Mouse (Mus musculus): ENCODE measurements around the gene Vti1a.

Vti1a gene

DNA sequence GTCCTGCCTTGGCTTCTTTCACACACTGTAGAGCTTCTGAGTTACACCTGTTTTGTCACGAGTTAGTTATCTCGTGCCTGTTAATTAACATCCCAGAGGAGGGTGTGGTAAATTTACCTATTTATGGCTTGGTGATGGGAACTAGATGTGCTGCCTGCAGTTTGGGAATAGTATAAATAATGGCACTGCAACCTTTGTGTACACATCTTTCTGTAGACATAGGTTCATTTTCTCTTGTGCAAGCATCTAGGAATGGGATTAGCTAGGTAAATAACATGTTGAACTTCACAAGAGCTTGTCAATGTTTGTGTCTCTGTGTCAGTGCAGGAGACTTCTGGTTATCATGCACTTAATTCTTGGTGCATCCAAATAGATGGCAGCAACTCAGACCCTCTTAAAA, 204.1 kb downstream of the Vti1a start:
- no peak for DNase-seq (ENCODE audit: extremely low read depth, low read depth)

DNA sequence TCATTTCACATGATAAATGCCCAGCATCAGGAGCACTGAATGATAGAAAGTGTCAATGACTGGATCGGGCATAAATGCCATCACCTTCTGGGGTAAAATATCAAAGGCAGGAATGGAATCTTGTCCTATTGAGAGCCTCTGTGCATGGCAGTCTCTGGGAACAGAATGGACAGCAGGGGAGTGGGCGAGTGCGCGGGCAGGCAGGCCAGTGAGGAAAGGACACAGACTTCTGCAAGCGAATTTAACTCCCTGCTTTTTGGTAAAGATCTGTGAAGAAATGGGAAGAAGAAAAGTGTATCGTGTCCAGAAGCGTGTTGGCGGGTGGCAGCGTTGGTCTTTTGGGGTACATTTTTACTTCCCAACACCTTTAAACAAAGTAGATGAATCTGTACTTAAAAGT, 207.2 kb downstream of the Vti1a start:
- DNase-seq (ENCODE audit: extremely low read depth, low read depth), result no peak

DNA sequence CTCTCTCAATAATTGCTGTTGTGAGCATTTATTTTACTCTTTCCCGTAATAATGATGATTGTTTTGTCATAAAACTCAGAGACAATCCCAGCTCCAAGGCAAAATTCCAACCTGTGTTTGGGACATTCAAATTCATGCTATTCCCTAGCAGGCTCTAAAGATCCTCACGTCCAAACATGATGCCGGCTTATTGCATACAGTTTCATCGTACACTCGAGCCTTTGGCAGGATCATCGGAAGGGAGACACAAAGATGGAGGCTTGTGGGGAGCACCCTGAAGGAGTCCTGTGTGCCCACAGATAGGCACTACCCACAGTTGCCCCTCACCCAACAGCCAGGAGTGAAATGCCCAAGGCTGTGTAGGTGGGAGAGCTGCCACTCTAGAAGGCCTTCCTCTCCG, 208.3 kb downstream of the Vti1a start:
- DNase-seq (ENCODE audit: extremely low read depth, low read depth), result no peak

DNA sequence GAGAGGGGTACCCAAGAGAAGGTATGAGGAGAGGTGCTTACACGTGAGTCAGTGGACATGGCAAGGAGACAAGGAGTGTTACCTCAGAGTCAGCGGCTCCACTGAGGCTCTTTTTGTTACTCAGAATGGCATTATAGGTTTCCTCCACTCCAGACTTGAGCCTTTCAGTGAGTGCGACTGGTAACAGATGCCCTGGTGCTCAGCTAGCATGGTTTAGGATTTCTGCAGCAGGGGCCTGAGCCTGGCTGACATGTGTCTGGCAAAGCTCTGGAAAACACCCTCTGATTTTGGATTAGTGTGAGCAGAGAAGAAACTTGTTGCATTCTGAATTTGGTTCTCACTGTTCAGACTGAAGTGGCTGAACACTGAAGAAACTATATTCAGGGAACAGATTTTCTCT, 209.0 kb downstream of the Vti1a start:
- no peak for DNase-seq (ENCODE audit: extremely low read depth, low read depth)

DNA sequence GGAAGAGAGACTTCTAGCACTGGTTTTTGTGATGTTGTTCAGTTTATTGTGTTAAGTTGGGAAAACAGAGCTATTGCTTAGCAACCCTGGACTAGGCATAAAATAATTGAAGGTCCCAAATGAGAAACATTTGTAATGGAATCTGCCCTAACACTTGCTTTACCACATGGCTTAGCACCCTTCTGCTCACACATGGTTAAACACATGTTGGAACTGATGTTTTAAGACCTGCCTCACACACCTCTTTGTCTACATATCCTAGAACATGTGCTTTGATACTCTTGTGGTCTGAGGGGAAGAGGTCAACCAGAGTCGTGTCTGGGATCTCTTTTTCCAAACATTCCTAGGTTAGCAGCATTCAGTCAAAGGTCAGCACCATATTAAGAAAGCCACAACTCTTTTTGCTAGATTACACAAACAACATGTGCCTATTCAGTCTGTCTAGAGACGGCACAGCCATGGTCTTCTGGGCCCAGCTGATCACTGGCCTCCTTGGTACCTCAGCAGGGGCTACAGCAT, 210.7 kb downstream of the Vti1a start:
- no peak for DNase-seq (ENCODE audit: extremely low read depth, low read depth)

DNA sequence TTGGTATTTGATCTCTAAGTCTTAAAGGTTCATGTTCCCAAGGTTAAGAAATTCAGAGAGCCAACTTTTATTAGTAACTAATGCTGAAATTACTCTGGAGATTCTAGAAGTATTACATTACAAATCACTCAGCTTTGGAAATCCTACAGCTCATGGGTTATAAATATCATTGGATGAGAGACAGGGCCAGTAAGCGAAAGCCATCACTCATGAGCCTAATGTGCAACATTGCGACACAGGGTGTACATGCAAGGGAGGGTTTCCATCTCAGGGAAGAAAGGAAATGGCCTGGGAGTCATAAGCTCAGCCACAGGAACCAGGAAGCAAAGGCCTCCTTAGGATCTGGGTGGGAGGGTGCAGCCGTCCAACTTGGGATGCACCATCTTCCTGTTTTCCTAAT, 213.9 kb downstream of the Vti1a start:
- no peak for DNase-seq (ENCODE audit: extremely low read depth, low read depth)

DNA sequence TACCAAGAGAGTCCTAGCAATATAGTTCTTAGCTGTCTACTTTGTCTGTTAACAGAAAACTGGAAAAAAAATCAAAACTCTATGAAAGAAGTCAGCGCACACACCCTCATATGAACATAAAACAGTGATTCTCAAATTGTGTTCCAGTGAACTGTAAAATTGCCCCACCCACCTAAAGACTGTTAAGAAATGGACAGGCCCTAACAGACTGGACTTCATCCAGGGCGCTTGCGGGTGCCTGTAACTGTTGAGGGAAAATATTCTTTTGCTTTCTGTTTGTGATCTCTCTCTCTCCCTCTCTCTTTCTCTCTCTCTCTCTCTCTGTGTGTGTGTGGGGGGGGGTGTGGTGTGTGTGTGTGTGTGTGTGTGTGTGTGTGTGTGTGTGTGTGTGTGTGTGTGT, 216.6 kb downstream of the Vti1a start:
- DNase-seq (ENCODE audit: extremely low read depth, low read depth), result no peak

DNA sequence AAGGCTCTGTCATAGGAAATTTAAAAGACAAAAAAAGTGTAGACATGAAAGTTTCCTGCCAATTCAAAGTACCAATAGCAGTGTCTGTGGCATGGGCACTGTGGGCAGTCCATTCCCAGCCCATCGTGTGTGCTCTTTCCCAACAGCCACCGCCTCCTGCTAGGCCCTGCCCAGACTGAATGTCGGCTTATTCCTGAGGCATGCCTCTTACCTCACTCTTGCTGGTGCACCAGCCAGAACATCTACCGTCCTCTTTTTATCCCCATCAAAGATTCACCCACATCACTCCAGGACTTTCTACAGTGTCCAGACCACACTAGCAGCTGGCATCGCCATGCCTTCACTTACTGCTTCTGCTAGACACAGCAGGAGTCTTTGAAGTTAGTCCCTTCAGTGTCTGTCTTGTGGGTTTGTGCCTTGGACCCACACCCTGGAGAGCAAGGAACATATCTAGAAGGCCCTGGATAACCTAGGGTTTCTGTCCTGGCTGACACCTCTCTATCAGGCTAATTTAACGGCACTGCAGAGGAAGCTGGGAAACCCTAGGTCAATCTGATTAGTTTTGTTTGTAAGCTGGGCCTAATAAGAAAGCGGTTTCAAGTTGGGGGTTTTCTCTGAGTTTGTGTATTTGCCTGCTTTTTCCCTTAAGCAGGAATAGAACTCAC, 220.3 kb downstream of the Vti1a start:
- no peak for DNase-seq (ENCODE audit: extremely low read depth, low read depth)

DNA sequence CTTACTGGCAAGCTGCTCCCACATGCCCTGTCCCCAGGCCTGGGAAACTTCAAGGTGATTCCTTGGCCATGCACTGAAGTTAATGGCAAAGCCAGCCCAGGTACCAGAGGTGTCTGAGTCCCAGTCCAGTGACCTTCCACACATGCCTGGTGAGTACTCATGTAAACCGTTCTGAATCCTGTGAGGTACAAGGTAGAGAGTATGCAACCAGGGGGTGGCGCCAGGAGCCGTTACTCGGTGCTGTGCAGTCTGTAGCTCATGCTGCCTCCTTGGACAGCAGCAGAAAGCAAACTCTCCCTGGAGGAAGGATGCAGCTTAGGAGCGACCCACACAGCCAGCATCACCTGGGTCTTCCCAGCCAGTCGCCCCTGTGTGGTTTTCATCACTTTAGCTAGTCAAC, 221.6 kb downstream of the Vti1a start:
- DNase-seq (ENCODE audit: extremely low read depth, low read depth), result no peak

DNA sequence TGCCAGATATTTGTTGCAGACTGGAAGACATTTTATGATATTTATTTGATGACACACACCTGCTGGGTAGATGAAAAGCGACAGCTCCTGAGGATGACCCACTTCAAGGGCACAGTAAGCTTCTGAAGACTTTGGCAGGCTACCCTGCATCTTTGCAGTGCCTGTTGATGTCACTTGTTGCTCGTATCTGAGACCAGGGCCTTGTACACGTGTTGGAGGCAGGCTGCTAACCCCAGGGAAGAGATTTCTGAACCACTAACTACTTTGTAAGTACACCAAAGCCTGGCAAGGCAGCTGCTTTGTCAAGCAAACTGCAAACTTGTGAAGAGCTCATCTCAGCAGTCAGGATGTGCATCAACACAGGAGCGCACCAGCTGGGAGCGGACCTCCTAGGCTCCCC, 225.5 kb downstream of the Vti1a start:
- DNase-seq (ENCODE audit: extremely low read depth, low read depth), result no peak

DNA sequence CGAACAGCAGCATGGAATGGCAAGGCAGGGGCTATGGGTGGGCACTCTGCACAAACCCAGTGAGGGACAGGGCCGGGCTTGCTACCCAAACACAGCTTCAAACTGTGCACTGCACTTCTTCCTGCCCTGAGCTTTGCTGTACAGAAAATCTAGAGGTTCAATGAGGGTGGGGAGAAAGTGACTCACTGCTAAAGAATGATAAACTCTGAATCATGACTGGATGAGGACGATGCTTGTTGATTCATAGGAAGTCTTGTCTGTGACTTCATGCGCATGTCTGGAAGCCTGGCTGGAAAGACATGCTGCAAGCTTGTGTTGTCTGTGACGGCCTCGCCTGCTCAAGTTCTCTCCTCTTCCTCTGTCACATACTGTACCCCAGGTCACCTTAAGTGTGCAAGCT, 226.4 kb downstream of the Vti1a start:
- no peak for DNase-seq (ENCODE audit: extremely low read depth, low read depth)

DNA sequence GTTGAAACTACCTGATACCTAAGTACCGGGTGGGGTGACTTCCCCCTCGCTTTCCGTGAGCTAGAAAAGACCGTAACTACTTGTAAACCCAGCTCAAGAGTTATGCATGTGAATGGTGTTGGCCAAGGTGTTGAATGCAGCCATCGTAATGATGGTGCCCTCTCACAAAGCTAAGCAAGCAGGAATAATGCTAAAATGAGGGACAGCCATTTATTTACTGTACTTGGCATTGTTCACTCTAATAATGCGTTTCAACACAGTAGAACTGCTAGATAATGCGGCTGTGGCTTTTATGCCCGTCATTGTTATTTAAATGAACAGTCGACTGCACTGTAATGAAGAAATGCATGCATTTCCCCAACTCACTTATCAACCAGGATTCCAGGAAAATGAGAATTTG, 227.1 kb downstream of the Vti1a start:
- DNase-seq (ENCODE audit: extremely low read depth, low read depth), result no peak

DNA sequence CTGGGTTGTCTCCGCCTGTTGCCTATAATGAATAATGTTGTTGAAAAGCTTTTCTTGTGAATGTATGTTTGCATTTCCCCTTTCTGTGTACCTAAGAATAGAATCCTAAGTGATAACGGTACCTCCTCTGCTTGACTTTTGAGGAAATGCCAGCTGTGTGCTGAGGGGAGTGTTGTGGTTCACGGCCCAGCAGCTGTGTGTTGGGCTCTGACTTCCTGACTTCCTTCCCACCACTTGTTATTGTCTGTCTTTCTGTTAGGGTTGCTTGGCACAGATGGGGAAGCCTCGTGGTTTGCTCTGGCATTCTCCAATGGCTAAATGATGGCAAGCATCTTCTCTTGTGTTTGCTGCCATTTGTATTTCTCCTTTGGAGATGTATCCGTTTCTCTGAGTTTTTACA, 228.4 kb downstream of the Vti1a start:
- peak; percentile 95 for DNase-seq (ENCODE audit: extremely low read depth, low read depth)

DNA sequence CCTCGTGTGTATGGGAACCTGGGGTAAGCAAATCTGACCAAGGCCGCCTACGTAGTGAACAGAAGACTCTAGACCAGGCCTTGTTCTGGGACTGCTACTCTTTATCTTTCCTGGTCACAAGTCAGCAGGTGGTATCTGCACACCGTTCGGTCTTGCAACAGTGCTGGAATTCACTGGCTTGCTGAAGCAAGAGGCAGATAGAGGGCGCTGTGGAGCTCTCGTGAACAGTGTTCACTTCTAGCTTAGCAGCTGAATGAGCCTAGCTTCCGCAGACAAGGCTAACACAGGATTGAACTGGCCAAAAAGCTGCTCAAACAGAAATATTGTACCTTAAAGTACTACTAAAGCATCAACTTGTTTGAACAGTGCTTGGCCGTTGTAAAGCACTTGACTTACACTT, 229.4 kb downstream of the Vti1a start:
- peak; percentile 74 for DNase-seq (ENCODE audit: extremely low read depth, low read depth)

DNA sequence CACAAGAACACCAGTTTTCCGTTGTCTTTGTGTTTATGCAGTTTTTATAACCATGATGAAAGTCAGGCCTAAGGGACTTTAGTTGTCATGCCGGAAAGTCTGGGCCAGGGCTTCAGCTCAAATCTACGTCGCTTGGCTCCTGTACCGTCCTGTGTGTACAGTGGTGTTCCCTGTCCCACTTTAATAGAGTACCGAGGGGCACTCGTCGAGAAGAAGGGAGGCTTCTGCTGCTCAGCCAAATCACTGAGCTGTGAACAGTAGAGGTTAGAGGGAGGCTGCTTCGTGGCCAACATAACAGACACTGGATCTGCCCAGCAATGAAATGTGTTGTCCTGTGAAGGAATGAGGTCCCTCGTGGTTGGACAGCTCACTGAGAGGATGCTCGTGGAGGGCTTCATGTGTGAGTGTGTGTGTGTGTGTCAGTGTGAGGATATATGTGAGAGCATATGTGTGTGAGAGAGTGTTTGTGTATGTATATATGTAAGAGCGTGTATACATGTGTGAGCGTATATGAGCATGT, 230.0 kb downstream of the Vti1a start:
- no peak for DNase-seq (ENCODE audit: extremely low read depth, low read depth)

DNA sequence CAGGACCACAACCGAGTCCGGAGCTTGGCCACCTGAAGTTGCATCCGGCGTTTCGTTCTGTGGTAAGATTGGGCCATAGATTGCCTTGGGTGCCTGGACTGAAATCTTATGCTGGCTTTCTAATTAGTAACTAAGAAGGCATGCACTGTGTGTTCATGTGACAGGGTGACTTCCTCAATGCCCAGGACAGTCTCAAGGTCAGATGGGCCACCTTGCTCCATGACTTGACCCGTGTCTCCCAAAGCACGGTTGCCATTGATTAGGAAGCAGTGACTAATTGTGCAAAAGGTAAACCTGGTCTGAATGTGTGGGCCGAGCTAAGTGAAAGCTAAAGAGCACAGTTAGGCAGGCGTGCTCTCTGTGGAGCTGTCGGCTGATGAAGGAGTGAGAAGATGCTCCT, 232.1 kb downstream of the Vti1a start:
- DNase-seq (ENCODE audit: extremely low read depth, low read depth), result no peak

DNA sequence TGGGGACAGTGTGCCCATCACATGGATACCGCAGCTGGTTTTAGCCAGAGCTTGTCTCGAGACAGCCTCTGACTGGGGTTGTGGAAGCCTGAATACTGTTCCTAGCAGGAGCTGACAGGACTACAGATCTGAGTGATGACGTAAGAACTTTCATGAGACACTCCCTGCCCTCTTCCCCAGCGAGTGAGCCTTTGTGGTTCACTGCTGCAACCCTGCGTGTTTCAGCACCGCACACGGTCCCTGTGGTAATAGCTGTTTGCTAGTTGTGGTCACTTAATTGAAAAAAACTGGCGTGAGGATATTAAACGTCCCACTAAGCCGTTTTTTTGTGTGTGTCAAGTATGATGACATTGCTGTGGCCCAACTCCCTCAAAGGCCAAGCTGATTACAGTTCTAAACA, 232.6 kb downstream of the Vti1a start:
- no peak for DNase-seq (ENCODE audit: extremely low read depth, low read depth)

DNA sequence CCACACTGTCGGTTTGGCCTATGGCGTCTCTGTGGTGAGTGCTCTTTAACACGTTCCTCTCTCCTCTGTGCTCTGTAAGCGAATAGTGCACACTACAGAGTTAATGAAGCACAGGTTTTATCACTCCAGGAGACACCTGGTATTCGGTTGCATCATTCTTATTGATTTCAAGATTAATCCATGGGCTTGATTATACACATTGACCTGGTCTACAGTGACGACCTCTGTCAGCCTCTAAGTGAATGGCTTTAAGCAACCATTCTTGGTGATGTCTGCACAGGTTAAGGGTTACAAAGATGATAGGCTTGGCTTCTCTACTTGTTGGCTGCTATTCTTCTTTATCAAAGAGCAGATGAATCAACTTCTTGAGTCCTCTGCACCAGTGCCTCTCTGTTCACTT, 234.1 kb downstream of the Vti1a start:
- no peak for DNase-seq (ENCODE audit: extremely low read depth, low read depth)

DNA sequence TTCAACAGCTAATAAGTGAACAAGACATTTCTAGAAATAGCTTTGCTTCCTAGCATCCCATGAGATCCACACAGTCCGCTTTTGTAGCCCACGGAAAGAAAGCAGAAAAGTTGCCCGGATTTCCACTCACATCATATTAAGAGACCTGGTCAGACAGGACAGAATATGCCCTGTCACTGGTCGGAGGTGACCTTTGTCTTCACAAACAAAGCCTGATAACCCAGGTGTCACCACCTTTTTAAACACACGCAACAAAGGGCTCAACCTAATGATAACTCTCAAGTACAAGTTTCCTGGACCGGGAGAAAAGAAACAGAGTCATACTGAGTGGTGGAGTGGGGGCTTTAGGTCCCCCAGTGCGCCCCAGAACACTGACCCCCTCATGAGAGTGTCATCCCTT, 236.2 kb downstream of the Vti1a start:
- no peak for DNase-seq (ENCODE audit: extremely low read depth, low read depth)

DNA sequence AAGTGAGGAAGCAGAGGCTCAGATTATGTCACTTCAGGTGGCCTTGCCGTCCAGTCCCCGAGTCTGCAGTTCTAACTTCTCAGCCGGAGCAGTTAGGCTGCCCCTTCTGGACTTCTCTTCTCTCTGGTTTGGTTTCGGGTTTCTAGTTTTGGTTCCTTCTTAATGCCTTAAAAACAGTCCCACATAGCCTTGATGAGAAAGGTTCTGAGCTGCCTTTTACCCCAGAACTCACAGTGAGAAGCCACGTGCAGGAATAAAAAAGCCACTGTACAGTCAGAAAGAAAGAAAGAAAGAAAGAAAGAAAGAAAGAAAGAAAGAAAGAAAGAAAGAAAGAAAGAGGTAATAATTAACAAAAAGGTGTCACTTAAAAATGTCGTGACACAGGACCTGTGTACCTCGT, 236.8 kb downstream of the Vti1a start:
- no peak for DNase-seq (ENCODE audit: extremely low read depth, low read depth)

DNA sequence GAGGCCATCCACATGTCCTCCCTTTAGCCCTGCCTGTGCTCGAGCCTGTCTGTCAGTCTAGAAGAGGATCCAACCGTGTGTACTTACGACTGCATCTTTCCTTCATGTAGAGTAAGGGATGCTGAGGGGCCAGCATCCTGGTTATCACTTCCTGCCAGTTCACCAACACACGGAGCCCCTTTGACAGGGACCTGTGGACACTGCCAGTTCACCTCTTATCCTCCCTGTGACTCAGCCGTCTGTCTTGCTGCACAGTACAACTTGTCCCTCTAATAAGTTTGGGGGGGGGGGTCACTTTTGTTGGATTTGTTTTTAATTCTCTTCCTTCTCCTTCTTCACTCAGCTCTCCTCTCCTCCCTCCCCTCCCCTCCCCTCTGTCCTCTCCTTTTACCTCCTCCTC, 238.2 kb downstream of the Vti1a start:
- DNase-seq (ENCODE audit: extremely low read depth, low read depth), result no peak

DNA sequence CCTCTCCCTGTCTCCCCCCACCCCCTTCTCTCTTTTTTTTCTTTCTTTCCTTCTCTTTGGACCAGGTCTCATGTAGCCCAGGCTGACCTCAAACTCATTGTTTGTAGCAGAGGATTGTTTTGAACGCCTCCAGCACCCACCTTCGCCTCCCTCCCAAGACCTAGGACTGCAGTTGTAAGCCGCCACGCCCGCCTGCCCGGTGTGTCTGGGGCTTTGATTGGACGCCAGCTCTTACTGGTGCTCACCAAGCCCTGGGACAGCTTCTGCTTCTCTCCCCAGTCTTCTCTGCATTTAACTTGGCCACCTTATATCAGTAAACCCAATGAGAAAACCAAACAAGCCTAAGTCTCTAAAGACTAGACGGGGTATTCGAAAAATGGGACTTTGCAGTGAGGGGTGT, 238.6 kb downstream of the Vti1a start:
- DNase-seq (ENCODE audit: extremely low read depth, low read depth), result no peak

DNA sequence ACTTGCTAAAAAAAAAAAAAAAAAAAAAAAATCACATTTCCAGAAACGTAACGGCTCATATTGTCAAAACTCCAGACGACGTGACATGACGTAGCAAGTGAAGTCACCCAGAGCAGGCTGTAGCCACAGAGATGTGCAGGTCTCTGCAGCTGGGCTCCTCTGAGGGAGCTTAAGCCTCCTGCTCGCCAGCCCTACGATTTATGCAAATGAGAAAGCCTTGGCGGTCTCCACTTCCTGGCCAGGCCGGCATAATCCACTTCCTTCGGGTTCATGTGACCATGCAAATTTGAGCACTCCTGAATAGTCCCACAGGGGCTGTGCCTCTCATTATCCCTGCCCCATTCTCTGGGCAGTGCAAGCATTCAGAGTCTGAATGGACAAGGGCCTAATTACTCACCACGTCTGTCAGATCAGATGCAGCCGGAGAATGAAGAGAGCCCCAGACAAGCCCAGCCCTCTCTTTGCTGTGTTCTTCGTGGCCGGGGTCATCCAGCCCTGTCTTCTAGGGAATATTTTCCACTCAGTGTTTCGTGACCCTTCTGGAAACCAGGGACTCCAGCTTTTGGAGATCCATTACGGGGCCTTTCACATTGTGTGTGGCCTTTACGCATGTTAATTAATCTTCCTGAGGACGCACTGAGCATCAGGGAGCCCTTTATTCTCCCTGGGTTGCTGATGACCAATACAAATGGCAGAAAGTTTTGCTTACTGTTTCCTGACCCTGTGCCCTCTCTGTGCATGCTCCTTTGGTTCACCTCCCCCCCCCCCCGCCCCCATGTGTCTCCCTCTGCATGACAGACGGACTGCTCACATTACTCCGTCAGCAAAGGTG, 240.3 kb downstream of the Vti1a start:
- DNase-seq (ENCODE audit: extremely low read depth, low read depth), result no peak

Data from MEL-GATA-1-ER (cell line).